Mouse (Mus musculus): Measurements from ENCODE around the gene Gm17334. TPM values are rescaled to one million over a fixed set of nuclear protein-coding genes. Genes with fewer than 3 reads are reported as not detected.

Gene Gm17334
- total RNA-seq, 1 experiment = 0.22 TPM

- H3K9ac ChIP-seq (ENCODE audit: insufficient read depth, low read depth, low read length, poor library complexity, severe bottlenecking) = no peak overlapping the region
- H3K4me1 ChIP-seq (ENCODE audit: control insufficient read depth in 2 of 2, insufficient read depth in 2 of 2, low read length in 2 of 2, poor library complexity in 1 of 2) = peaks cover 0 to 2% of the 10 kb centered on the region in 2 experiments; a peak in 1 of 4 replicates
- no peak overlapping the region for H3K27ac ChIP-seq (ENCODE audit: insufficient read depth, low read depth, low read length, poor library complexity, severe bottlenecking)
- peak; percentile 46; the same call in 1 of the 2 replicates for TF ChIP-seq HCFC1 (IDR thresholded peaks at IDR 0.05; ENCODE audit: borderline replicate concordance, insufficient read depth, low read length)
- TF ChIP-seq ZC3H11A (IDR thresholded peaks at IDR 0.05; ENCODE audit: borderline replicate concordance, low read depth, low read length) = no peak
- TF ChIP-seq ZNF384 (IDR thresholded peaks at IDR 0.05; ENCODE audit: low read depth, low read length) = 0 out of 2 replicates have a peak, but pooled peaks have one; percentile 30
- TF ChIP-seq MAFK (IDR thresholded peaks at IDR 0.05; ENCODE audit: insufficient read depth, low read depth, low read length) = no peak
- no peak for TF ChIP-seq CHD2 (IDR thresholded peaks at IDR 0.05; ENCODE audit: low read depth, low read length)
- no peak overlapping the region for H3K4me3 ChIP-seq (ENCODE audit: insufficient read depth in 1 of 2, low read depth in 1 of 2, low read length in 2 of 2, poor library complexity in 1 of 2, severe bottlenecking in 1 of 2)
- DNase-seq (ENCODE audit: low read depth, low spot score) = peak; percentile 87
- no peaks in the 10 kb centered on the region for H3K36me3 ChIP-seq (ENCODE audit: control insufficient read depth, insufficient read depth, low read length, poor library complexity, severe bottlenecking)
- in situ Hi-C loops (cut with MboI; ENCODE audit: low sequenced_read_pairs in 2 of 2, unreplicated experiment in 2 of 2) = no loop called here
- no peaks in the 10 kb centered on the region for H3K9me3 ChIP-seq (ENCODE audit: control insufficient read depth, insufficient read depth, low read depth, low read length)
Measured at GRCm38 (mm10) chr11:53736771-53737572, 36.0 kb downstream of the Gm17334 start.

GRCm38 (mm10) chr11:53735682-53736245 lies 37.2 kb downstream of the Gm17334 start:
- peak; percentile 83 for DNase-seq (ENCODE audit: low read depth, low spot score)
- Histone ChIP-seq H3K9me3 (ENCODE audit: control insufficient read depth, insufficient read depth, low read depth, low read length) (no peaks in the 10 kb centered on the region), H3K4me1 (ENCODE audit: control insufficient read depth in 2 of 2, insufficient read depth in 2 of 2, low read length in 2 of 2, poor library complexity in 1 of 2) (peaks cover 0 to 2% of the 10 kb centered on the region in 2 experiments; a peak in 1 of 4 replicates), H3K27ac (ENCODE audit: insufficient read depth, low read depth, low read length, poor library complexity, severe bottlenecking) (no peak overlapping the region), H3K36me3 (ENCODE audit: control insufficient read depth, insufficient read depth, low read length, poor library complexity, severe bottlenecking) (no peaks in the 10 kb centered on the region), H3K9ac (ENCODE audit: insufficient read depth, low read depth, low read length, poor library complexity, severe bottlenecking) (no peak overlapping the region; the same call in 1 of the 2 replicates), H3K4me3 (ENCODE audit: insufficient read depth in 1 of 2, low read depth in 1 of 2, low read length in 2 of 2, poor library complexity in 1 of 2, severe bottlenecking in 1 of 2) (peak overlapping the region in 1 of 2 experiments; percentile 20; a peak in 1 of 4 replicates)
- in situ Hi-C loops (cut with MboI; ENCODE audit: low sequenced_read_pairs in 2 of 2, unreplicated experiment in 2 of 2) = no loop called here
- TF ChIP-seq ZC3H11A (IDR thresholded peaks at IDR 0.05; ENCODE audit: borderline replicate concordance, low read depth, low read length) = no peak
- TF ChIP-seq ZNF384 (IDR thresholded peaks at IDR 0.05; ENCODE audit: low read depth, low read length) = no peak
- TF ChIP-seq HCFC1 (IDR thresholded peaks at IDR 0.05; ENCODE audit: borderline replicate concordance, insufficient read depth, low read length) = no peak
- no peak for TF ChIP-seq CHD2 (IDR thresholded peaks at IDR 0.05; ENCODE audit: low read depth, low read length)

DNA sequence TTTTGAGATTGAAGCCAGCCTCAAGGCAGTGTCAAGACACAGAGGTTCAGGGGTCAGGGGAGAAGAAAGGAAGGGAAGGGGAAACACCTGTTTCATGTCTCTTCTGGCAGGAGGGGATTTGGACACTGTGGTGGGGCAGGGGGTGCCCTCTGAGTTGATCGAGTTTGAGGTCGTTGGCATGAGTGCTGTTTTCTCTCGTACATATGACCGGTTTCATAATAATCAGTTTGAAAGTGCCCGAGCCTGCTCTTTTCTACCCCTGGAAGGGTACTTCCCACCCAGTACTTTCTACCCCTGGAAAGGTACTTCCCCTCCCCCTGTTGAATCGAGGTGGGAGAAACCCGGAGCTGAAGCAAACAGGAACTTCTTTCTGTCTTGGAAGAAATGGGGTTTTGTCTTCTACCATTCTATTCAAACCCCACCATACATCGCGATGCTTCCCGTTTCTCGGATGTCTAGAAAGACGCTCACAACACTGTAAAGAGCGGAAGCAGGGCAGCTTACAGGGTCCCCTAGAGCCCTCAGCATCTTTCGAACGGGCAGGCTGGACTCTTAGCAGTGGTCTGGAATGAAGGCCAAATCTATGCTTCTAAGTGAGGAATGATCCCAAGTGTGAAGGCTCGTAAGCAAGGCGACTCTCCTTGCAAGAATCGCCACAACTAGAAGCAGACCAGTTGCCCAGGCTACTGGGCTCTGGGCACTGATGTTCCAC lies 37.9 kb downstream of the Gm17334 start:
- Histone ChIP-seq H3K9me3 (ENCODE audit: control insufficient read depth, insufficient read depth, low read depth, low read length) (no peaks in the 10 kb centered on the region), H3K9ac (ENCODE audit: insufficient read depth, low read depth, low read length, poor library complexity, severe bottlenecking) (no peak overlapping the region), H3K4me3 (ENCODE audit: insufficient read depth in 1 of 2, low read depth in 1 of 2, low read length in 2 of 2, poor library complexity in 1 of 2, severe bottlenecking in 1 of 2) (no peak overlapping the region), H3K36me3 (ENCODE audit: control insufficient read depth, insufficient read depth, low read length, poor library complexity, severe bottlenecking) (no peaks in the 10 kb centered on the region), H3K27ac (ENCODE audit: insufficient read depth, low read depth, low read length, poor library complexity, severe bottlenecking) (no peak overlapping the region), H3K4me1 (ENCODE audit: control insufficient read depth in 2 of 2, insufficient read depth in 2 of 2, low read length in 2 of 2, poor library complexity in 1 of 2) (peaks cover 0 to 2% of the 10 kb centered on the region in 2 experiments; a peak in 1 of 4 replicates)
- no peak for DNase-seq (ENCODE audit: low read depth, low spot score)
- in situ Hi-C loops (cut with MboI; ENCODE audit: low sequenced_read_pairs in 2 of 2, unreplicated experiment in 2 of 2) = no loop called here
- TF ChIP-seq MAFK (IDR thresholded peaks at IDR 0.05; ENCODE audit: insufficient read depth, low read depth, low read length) (no peak), HCFC1 (IDR thresholded peaks at IDR 0.05; ENCODE audit: borderline replicate concordance, insufficient read depth, low read length) (no peak), ZNF384 (IDR thresholded peaks at IDR 0.05; ENCODE audit: low read depth, low read length) (no peak), ZC3H11A (IDR thresholded peaks at IDR 0.05; ENCODE audit: borderline replicate concordance, low read depth, low read length) (no peak)

GRCm38 (mm10) chr11:53734431-53734830 lies 38.6 kb downstream of the Gm17334 start:
- Histone ChIP-seq H3K4me3 (ENCODE audit: insufficient read depth in 1 of 2, low read depth in 1 of 2, low read length in 2 of 2, poor library complexity in 1 of 2, severe bottlenecking in 1 of 2) (no peak overlapping the region), H3K9me3 (ENCODE audit: control insufficient read depth, insufficient read depth, low read depth, low read length) (no peaks in the 10 kb centered on the region), H3K9ac (ENCODE audit: insufficient read depth, low read depth, low read length, poor library complexity, severe bottlenecking) (no peak overlapping the region), H3K36me3 (ENCODE audit: control insufficient read depth, insufficient read depth, low read length, poor library complexity, severe bottlenecking) (no peaks in the 10 kb centered on the region), H3K27ac (ENCODE audit: insufficient read depth, low read depth, low read length, poor library complexity, severe bottlenecking) (no peak overlapping the region), H3K4me1 (ENCODE audit: control insufficient read depth in 2 of 2, insufficient read depth in 2 of 2, low read length in 2 of 2, poor library complexity in 1 of 2) (peaks cover 0 to 2% of the 10 kb centered on the region in 2 experiments; a peak in 1 of 4 replicates)
- TF ChIP-seq ZC3H11A (IDR thresholded peaks at IDR 0.05; ENCODE audit: borderline replicate concordance, low read depth, low read length) (no peak), MAFK (IDR thresholded peaks at IDR 0.05; ENCODE audit: insufficient read depth, low read depth, low read length) (no peak), CHD2 (IDR thresholded peaks at IDR 0.05; ENCODE audit: low read depth, low read length) (no peak), HCFC1 (IDR thresholded peaks at IDR 0.05; ENCODE audit: borderline replicate concordance, insufficient read depth, low read length) (no peak), ZNF384 (IDR thresholded peaks at IDR 0.05; ENCODE audit: low read depth, low read length) (no peak)
- in situ Hi-C loops (cut with MboI; ENCODE audit: low sequenced_read_pairs in 2 of 2, unreplicated experiment in 2 of 2) = no loop called here
- DNase-seq (ENCODE audit: low read depth, low spot score) = no peak
